ENCODE assay signal across 29 mouse cellular contexts in the genomic region with DNA sequence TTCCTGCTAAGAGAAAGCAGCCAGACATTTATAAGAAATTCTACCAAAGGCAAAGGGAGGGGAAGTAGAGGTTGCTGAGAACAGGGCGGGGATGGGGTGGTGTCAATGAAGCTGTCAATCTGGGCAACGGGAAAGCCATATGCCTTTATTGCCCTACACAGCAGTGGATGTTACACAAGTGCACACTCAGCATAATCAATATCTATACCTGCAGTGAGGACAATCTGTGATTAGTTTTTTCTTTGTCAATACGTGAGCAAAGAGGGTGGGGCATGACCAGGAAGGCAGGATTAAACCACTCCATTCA.
DNase-seq lines count a peak whose midpoint lies in the region; ATAC-seq and TF ChIP-seq lines count a peak whose summit lies in the region.
"Had no signal": no experiment of that assay in that cellular context is flagged by ENCODE, and none has a peak within 500 bp of the region (broad histone marks: within the 10 kb centered on the region; RNA-seq: fewer than 3 reads in every experiment).

No protein-coding gene starts in this region.

- H3K9ac ChIP-seq in lung, postnatal 0 days (replicated peaks; ENCODE audit: low read depth), result no peak overlapping the region
- no peak overlapping the region for H3K9ac ChIP-seq in kidney, embryonic 14.5 days (ENCODE audit: low read depth, low read length)
- H3K9ac ChIP-seq: embryonic facial prominence, embryonic 12.5 days; limb, embryonic 13.5 days; lung, embryonic 15.5 days; midbrain, embryonic 12.5 days; neural tube, embryonic 12.5 days; stomach, embryonic 15.5 days had no signal

- no peak overlapping the region for H3K4me3 ChIP-seq in gastrocnemius, adult 2 months
- no peak overlapping the region for H3K4me3 ChIP-seq in lung, postnatal 0 days (ENCODE audit: low read depth, low read length)
- no peak overlapping the region for H3K4me3 ChIP-seq in kidney, embryonic 14.5 days (ENCODE audit: low read length)
- H3K4me3 ChIP-seq: embryonic facial prominence, embryonic 12.5 days; left cerebral cortex, adult 2 months; limb, embryonic 13.5 days; lung, embryonic 15.5 days; megakaryocyte, embryonic 14.5 days; midbrain, embryonic 12.5 days; myocyte; neural tube, embryonic 12.5 days; stomach, embryonic 15.5 days had no signal

- peaks cover 19% of the 10 kb centered on the region; the same call in 1 of the 2 replicates for H3K4me1 ChIP-seq in lung, postnatal 0 days (ENCODE audit: insufficient read depth, low read depth, low read length)
- no peaks in the 10 kb centered on the region; the same call in 1 of the 2 replicates for H3K4me1 ChIP-seq in kidney, embryonic 14.5 days (ENCODE audit: control insufficient read depth, insufficient read depth, low read length)
- H3K4me1 ChIP-seq: megakaryocyte, embryonic 14.5 days had no signal

- no peaks in the 10 kb centered on the region for H3K27me3 ChIP-seq in lung, postnatal 0 days (replicated peaks; ENCODE audit: insufficient read depth, low read length)
- no peaks in the 10 kb centered on the region for H3K27me3 ChIP-seq in kidney, embryonic 14.5 days (ENCODE audit: control insufficient read depth, insufficient read depth, low read length)
- H3K27me3 ChIP-seq: embryonic facial prominence, embryonic 12.5 days; limb, embryonic 13.5 days; lung, embryonic 15.5 days; midbrain, embryonic 12.5 days; neural tube, embryonic 12.5 days; stomach, embryonic 15.5 days had no signal

- no peak for ATAC-seq in lung, postnatal 0 days
- peak; percentile 53 for ATAC-seq in inflammation-experienced regulatory T-cells, adult 6 months
- no peak for ATAC-seq in kidney, embryonic 14.5 days (ENCODE audit: low FRiP score, low TSS enrichment)
- ATAC-seq: forebrain, embryonic 14.5 days; hindbrain, embryonic 16.5 days had no signal

- no peak for TF ChIP-seq EP300 in lung, postnatal 0 days (IDR thresholded peaks at IDR 0.05)

- intact Hi-C loops in gastrocnemius, adult 2 months (cut with DNase I), result no loop called here
- intact Hi-C loops in gastrocnemius, postnatal 36 days (cut with DNase I), result no loop called here

- TF ChIP-seq CTCF in gastrocnemius, adult 2 months (IDR thresholded peaks at IDR 0.05), result no peak
- no peak for TF ChIP-seq CTCF in lung, postnatal 0 days (IDR thresholded peaks at IDR 0.05)

- H3K36me3 ChIP-seq in lung, postnatal 0 days (ENCODE audit: insufficient read depth, low read length), result no peaks in the 10 kb centered on the region
- no peaks in the 10 kb centered on the region for H3K36me3 ChIP-seq in kidney, embryonic 14.5 days (ENCODE audit: control insufficient read depth, insufficient read depth, low read length)
- H3K36me3 ChIP-seq: embryonic facial prominence, embryonic 12.5 days; limb, embryonic 13.5 days; lung, embryonic 15.5 days; midbrain, embryonic 12.5 days; neural tube, embryonic 12.5 days; stomach, embryonic 15.5 days had no signal

- WGBS in lung, postnatal 0 days, result 72% methylated on average over 3 of the region's 3 CpGs
- 67% methylated on average over 3 of the region's 3 CpGs for WGBS in kidney, embryonic 14.5 days

- no peak overlapping the region for H3K4me2 ChIP-seq in lung, postnatal 0 days (replicated peaks; ENCODE audit: low read depth, low read length)
- H3K4me2 ChIP-seq in kidney, embryonic 14.5 days (replicated peaks; ENCODE audit: low read depth, low read length), result no peak overlapping the region
- H3K4me2 ChIP-seq: embryonic facial prominence, embryonic 12.5 days; limb, embryonic 13.5 days; liver, embryonic 11.5 days; lung, embryonic 15.5 days; midbrain, embryonic 12.5 days; neural tube, embryonic 12.5 days; stomach, embryonic 15.5 days had no signal

- no peak for DNase-seq in gastrocnemius, adult 2 months
- no peak for DNase-seq in gastrocnemius, postnatal 36 days
- DNase-seq in lung, postnatal 0 days (ENCODE audit: low spot score), result peak; percentile 12
- DNase-seq in lung, postnatal 10 days, result no peak
- no peak for DNase-seq in c-Kit-positive CD71-positive TER-119-positive erythroid progenitor cells, embryonic 14.5 days (ENCODE audit: low spot score)
- DNase-seq: adrenal gland, adult 2 months; adrenal gland, postnatal 36 days; cerebellum, adult 8-10 months; cerebellum, postnatal 36 days; embryo, embryonic 11 days; gastrocnemius, postnatal 25 days; kidney, adult 18-20 months; kidney, postnatal 10 days; lung, postnatal 4 days; thymus, postnatal 14 days had no signal

- H3K27ac ChIP-seq in gastrocnemius, adult 2 months, result peak overlapping the region; percentile 68
- H3K27ac ChIP-seq in lung, postnatal 0 days (ENCODE audit: low read length), result no peak overlapping the region
- no peak overlapping the region for H3K27ac ChIP-seq in kidney, embryonic 14.5 days (ENCODE audit: low read depth, low read length)
- H3K27ac ChIP-seq: embryonic facial prominence, embryonic 12.5 days; left cerebral cortex, adult 2 months; limb, embryonic 13.5 days; lung, embryonic 15.5 days; midbrain, embryonic 12.5 days; neural tube, embryonic 12.5 days; stomach, embryonic 15.5 days had no signal

- no peaks in the 10 kb centered on the region for H3K9me3 ChIP-seq in lung, postnatal 0 days (ENCODE audit: low read length)
- H3K9me3 ChIP-seq in kidney, embryonic 14.5 days (ENCODE audit: control insufficient read depth, low read length), result no peaks in the 10 kb centered on the region
- H3K9me3 ChIP-seq: embryonic facial prominence, embryonic 12.5 days; limb, embryonic 13.5 days; lung, embryonic 15.5 days; megakaryocyte, embryonic 14.5 days; midbrain, embryonic 12.5 days; neural tube, embryonic 12.5 days; stomach, embryonic 15.5 days had no signal
